Mouse (Mus musculus) left cerebral cortex, postnatal 36 days (tissue): ENCODE measurements around the gene Slc7a8. TPM values are rescaled to one million over a fixed set of nuclear protein-coding genes. Genes with fewer than 3 reads are reported as not detected.

Experiments used
- DNase-seq, 2 experiments: peaks; one replicate each; pipeline ENCODE4 v3.0.0; 2021 to 2022; ENCODE audit warnings: low spot score in 2 of 2, mixed read lengths in 1 of 2
- intact Hi-C: fragments of 180-260 bp; cut with DNase I; formaldehyde crosslinking; loops from one replicate; pipeline ENCODE4 v1.15.1; 2025
- total RNA-seq, 2 experiments: library from RNA; stranded (reverse); gene quantifications; 2 replicates each; pipeline ENCODE4 v1.2.3; 2021

Slc7a8 gene
- total RNA-seq, 2 experiments from 2014 or later: 54.7 to 64.8 TPM

- DNase-seq: no peak
- intact Hi-C loops: no loop called here
Measured at GRCm38 (mm10) chr14:54676290-54676689, 105.5 kb downstream of the Slc7a8 start.

- DNase-seq: no peak
- intact Hi-C loops: no loop called here
Measured at GRCm38 (mm10) chr14:54674317-54674716, 107.4 kb downstream of the Slc7a8 start.

Other genes starting within 250 kb of the Slc7a8 start
- gene Haus4, start 227.3 kb downstream of the Slc7a8 start, total RNA-seq: 1 to 10 TPM; 1.6 to 4.7 TPM
- 1 to 10 TPM; 1.5 to 2.0 TPM for gene Ajuba, start 204.4 kb downstream of the Slc7a8 start, total RNA-seq
- gene 4931414P19Rik, start 176.0 kb downstream of the Slc7a8 start, total RNA-seq: 1 to 10 TPM; 6.6 to 8.4 TPM
- 100 to 1,000 TPM; 164 to 176 TPM for gene Psmb5, start 163.9 kb downstream of the Slc7a8 start, total RNA-seq
- gene Psmb11, start 160.5 kb downstream of the Slc7a8 start, total RNA-seq: under 1 TPM; 0.27 to 0.30 TPM
- not detected for gene Gm17606, start 141.0 kb downstream of the Slc7a8 start, total RNA-seq
- 1 to 10 TPM; 7.0 to 9.6 TPM for gene Cdh24, start 140.6 kb downstream of the Slc7a8 start, total RNA-seq
- gene 1700123O20Rik, start 95.7 kb downstream of the Slc7a8 start, total RNA-seq: 10 to 100 TPM; 22.6 to 23.1 TPM
- gene Acin1, start 95.0 kb downstream of the Slc7a8 start, total RNA-seq: 100 to 1,000 TPM; 126 to 237 TPM
- not detected for gene Gm29776, start 83.1 kb downstream of the Slc7a8 start, total RNA-seq
- gene Cebpe, start 69.8 kb downstream of the Slc7a8 start, total RNA-seq: not detected
- gene Rnf212b, start 32.2 kb upstream of the Slc7a8 start, total RNA-seq: not detected
- gene Homez, start 89.0 kb upstream of the Slc7a8 start, total RNA-seq: 10 to 100 TPM; 15.9 to 22.1 TPM
- gene Ppp1r3e, start 95.6 kb upstream of the Slc7a8 start, total RNA-seq: 10 to 100 TPM; 15.2 to 17.2 TPM
- gene Bcl2l2, start 101.4 kb upstream of the Slc7a8 start, total RNA-seq: 100 to 1,000 TPM; 131 to 145 TPM
- not detected for gene Gm20521, start 101.5 kb upstream of the Slc7a8 start, total RNA-seq
- gene Pabpn1, start 110.6 kb upstream of the Slc7a8 start, total RNA-seq: 100 to 1,000 TPM; 194 to 280 TPM
- gene Slc22a17, start 131.2 kb upstream of the Slc7a8 start, total RNA-seq: 100 to 1,000 TPM; 618 to 651 TPM
- gene Efs, start 144.2 kb upstream of the Slc7a8 start, total RNA-seq: 1 to 10 TPM; 7.1 to 7.3 TPM
- not detected for gene Il25, start 150.7 kb upstream of the Slc7a8 start, total RNA-seq
- 10 to 100 TPM; 56.6 to 59.4 TPM for gene Cmtm5, start 154.3 kb upstream of the Slc7a8 start, total RNA-seq
- 1 to 10 TPM; 4.2 to 5.2 TPM for gene Myh6, start 185.0 kb upstream of the Slc7a8 start, total RNA-seq
- not detected for gene Gm17428, start 195.0 kb upstream of the Slc7a8 start, total RNA-seq
- gene Myh7, start 212.7 kb upstream of the Slc7a8 start, total RNA-seq: 10 to 100 TPM; 20.1 to 22.2 TPM
- gene Ngdn, start 233.5 kb upstream of the Slc7a8 start, total RNA-seq: 10 to 100 TPM; 23.5 to 30.8 TPM